Mouse (Mus musculus) CH12.LX (cell line): ENCODE measurements around the gene Samd14. TPM values are rescaled to one million over a fixed set of nuclear protein-coding genes. Genes with fewer than 3 reads are reported as not detected.

ENCODE experiments used
- DNase-seq: peaks from one replicate; pipeline ENCODE4 v3.0.0-alpha.2; 2013; ENCODE audit errors: extremely low read depth
- H3K27ac ChIP-seq: 2 replicates; pipeline ENCODE4 v1.5.1; 2012; ENCODE audit warnings: low read depth, mild to moderate bottlenecking, control low read depth, moderate library complexity; ENCODE audit not compliant: insufficient read depth
- H3K27me3 ChIP-seq: replicated peaks from 2 replicates; pipeline ENCODE3; 2012; ENCODE audit warnings: inconsistent platforms
- H3K36me3 ChIP-seq, 2 experiments: replicated peaks in 1 of 2; 2 replicates each; pipeline versions ENCODE3 to v1.6.1; 2012; ENCODE audit warnings: inconsistent platforms in 1 of 2, low read length in 1 of 2, mild to moderate bottlenecking in 1 of 2, mixed read lengths in 1 of 2, moderate library complexity in 1 of 2; ENCODE audit not compliant: control insufficient read depth in 1 of 2, insufficient read depth in 1 of 2
- H3K4me1 ChIP-seq, 2 experiments: 2 replicates each; pipeline ENCODE4 v1.6.1; 2012; ENCODE audit warnings: inconsistent platforms in 1 of 2, moderate library complexity in 1 of 2; ENCODE audit not compliant: insufficient read depth in 2 of 2, control insufficient read depth in 1 of 2
- H3K4me2 ChIP-seq: 2 replicates; pipeline ENCODE4 v1.6.1; 2012; ENCODE audit warnings: low read depth, mild to moderate bottlenecking, control low read depth; ENCODE audit not compliant: poor library complexity, insufficient read depth, severe bottlenecking
- H3K4me3 ChIP-seq, 3 experiments: fragments of 150-350 bp in 1 of 3; sonication (generic) in 1 of 3; replicated peaks in 1 of 3; 2 replicates each; pipeline versions ENCODE3 to v1.5.1; 2011 to 2012; ENCODE audit warnings: low read depth in 2 of 3, low read length in 2 of 3, mild to moderate bottlenecking in 2 of 3, moderate library complexity in 2 of 3, control low read depth in 1 of 3, improper control_type of control experiment in 1 of 3, inconsistent platforms in 1 of 3, mixed read lengths in 1 of 3; ENCODE audit not compliant: poor library complexity in 1 of 3
- H3K79me2 ChIP-seq: replicated peaks from 2 replicates; pipeline ENCODE4 v1.6.1; 2012; ENCODE audit warnings: mild to moderate bottlenecking, moderate library complexity; ENCODE audit not compliant: control insufficient read depth, poor library complexity, insufficient read depth, severe bottlenecking; ENCODE audit errors: extremely low read depth
- H3K9ac ChIP-seq: 2 replicates; pipeline ENCODE4 v1.6.1; 2012; ENCODE audit warnings: low read depth, mild to moderate bottlenecking, control low read depth, moderate library complexity; ENCODE audit not compliant: insufficient read depth
- H3K9me3 ChIP-seq: replicated peaks from 2 replicates; pipeline ENCODE3; 2012; ENCODE audit warnings: low read length, inconsistent platforms, mixed read lengths
- CHD1 ChIP-seq: IDR thresholded peaks from 2 replicates; pipeline ENCODE4 v1.6.1; 2012; ENCODE audit warnings: low read depth, low read length, improper control_type of control experiment, inconsistent platforms
- CTCF ChIP-seq, 2 experiments: IDR thresholded peaks in 1 of 2; conservative IDR thresholded peaks in 1 of 2; 2 replicates each; pipeline ENCODE4 v1.5.1; 2011 to 2012; ENCODE audit warnings: low read depth in 2 of 2, low read length in 2 of 2, improper control_type of control experiment in 1 of 2, inconsistent platforms in 1 of 2, mild to moderate bottlenecking in 1 of 2, moderate library complexity in 1 of 2
- ELF1 ChIP-seq: IDR thresholded peaks from 2 replicates; pipeline ENCODE4 v1.6.1; 2014; ENCODE audit warnings: low read depth, mild to moderate bottlenecking, inconsistent platforms, low read length, improper control_type of control experiment
- GABPA ChIP-seq: IDR thresholded peaks from 2 replicates; pipeline ENCODE4 v1.6.1; 2012; ENCODE audit warnings: low read depth, low read length, improper control_type of control experiment, inconsistent platforms; ENCODE audit not compliant: insufficient replicate concordance
- JUN ChIP-seq: IDR thresholded peaks from 2 replicates; pipeline ENCODE4 v1.6.1; 2011; ENCODE audit warnings: low read depth, mild to moderate bottlenecking, low read length, improper control_type of control experiment, moderate library complexity; ENCODE audit not compliant: insufficient read depth
- NRF1 ChIP-seq: IDR thresholded peaks from 2 replicates; pipeline ENCODE4 v1.6.1; 2014; ENCODE audit warnings: low read depth, mild to moderate bottlenecking, inconsistent platforms, low read length, improper control_type of control experiment, moderate library complexity
- RAD21 ChIP-seq: IDR thresholded peaks from 2 replicates; pipeline ENCODE4 v1.6.1; 2011; ENCODE audit warnings: low read depth, mild to moderate bottlenecking, low read length, improper control_type of control experiment, moderate library complexity
- RCOR1 ChIP-seq: conservative IDR thresholded peaks from 2 replicates; pipeline ENCODE4 v1.6.1; 2012; ENCODE audit warnings: low read depth, mild to moderate bottlenecking, inconsistent platforms, low read length, improper control_type of control experiment
- SIN3A ChIP-seq: IDR thresholded peaks from 2 replicates; pipeline ENCODE4 v1.6.1; 2012; ENCODE audit warnings: low read length, improper control_type of control experiment, inconsistent platforms
- SMC3 ChIP-seq: IDR thresholded peaks from 2 replicates; pipeline ENCODE4 v1.6.1; 2011; ENCODE audit warnings: low read depth, low read length, improper control_type of control experiment
- TBP ChIP-seq: conservative IDR thresholded peaks from 2 replicates; pipeline ENCODE4 v1.6.1; 2011; ENCODE audit warnings: low read depth, low read length, improper control_type of control experiment
- UBTF ChIP-seq: IDR thresholded peaks from 2 replicates; pipeline ENCODE4 v1.6.1; 2012; ENCODE audit warnings: low read depth, mild to moderate bottlenecking, inconsistent platforms, low read length, improper control_type of control experiment, moderate library complexity
- USF1 ChIP-seq: IDR thresholded peaks from 2 replicates; pipeline ENCODE4 v1.6.1; 2014; ENCODE audit warnings: low read depth, mild to moderate bottlenecking, inconsistent platforms, low read length, improper control_type of control experiment
- ZKSCAN1 ChIP-seq: IDR thresholded peaks from 2 replicates; pipeline ENCODE4 v1.6.1; 2012; ENCODE audit warnings: low read depth, inconsistent platforms, low read length, improper control_type of control experiment, borderline replicate concordance
- ZNF384 ChIP-seq: IDR thresholded peaks from 2 replicates; pipeline ENCODE4 v1.6.1; 2012; ENCODE audit warnings: low read depth, low read length, improper control_type of control experiment, inconsistent platforms
- dilution Hi-C: fragments of 300-500 bp; cut with MboI; formaldehyde crosslinking; loops from 2 replicates; pipeline ENCODE4 v1.14.3; 2020; ENCODE audit warnings: low sequenced_read_pairs; ENCODE audit not compliant: extremely low pct_unique_long_range_greater_than_20kb, extremely low pct_ligation_motif_present
- in situ Hi-C: fragments of 300-500 bp; cut with MboI; formaldehyde crosslinking; loops from 3 replicates; pipeline ENCODE4 v1.14.3; 2019; ENCODE audit warnings: low sequenced_read_pairs, low pct_ligation_motif_present, low pct_unique_long_range_greater_than_20kb, mixed read lengths
- polyA plus RNA-seq: library from polyadenylated mRNA; unstranded; fragments of >175 nt; gene quantifications from 2 replicates; pipeline ENCODE4 v1.2.1, GENCODE M21; 2012; ENCODE audit warnings: low read depth; ENCODE audit not compliant: insufficient read length
- total RNA-seq, 2 experiments: library from RNA; depleted of rRNA; stranded (reverse); fragments of 300-350 nt in 1 of 2; fragments of >200 nt in 1 of 2; gene quantifications; 2 replicates each; pipeline ENCODE4 v1.2.3; 2012 to 2014

Samd14 gene
- total and polyA plus RNA-seq, 3 experiments: 0.17 TPM; not detected in 2

DNA sequence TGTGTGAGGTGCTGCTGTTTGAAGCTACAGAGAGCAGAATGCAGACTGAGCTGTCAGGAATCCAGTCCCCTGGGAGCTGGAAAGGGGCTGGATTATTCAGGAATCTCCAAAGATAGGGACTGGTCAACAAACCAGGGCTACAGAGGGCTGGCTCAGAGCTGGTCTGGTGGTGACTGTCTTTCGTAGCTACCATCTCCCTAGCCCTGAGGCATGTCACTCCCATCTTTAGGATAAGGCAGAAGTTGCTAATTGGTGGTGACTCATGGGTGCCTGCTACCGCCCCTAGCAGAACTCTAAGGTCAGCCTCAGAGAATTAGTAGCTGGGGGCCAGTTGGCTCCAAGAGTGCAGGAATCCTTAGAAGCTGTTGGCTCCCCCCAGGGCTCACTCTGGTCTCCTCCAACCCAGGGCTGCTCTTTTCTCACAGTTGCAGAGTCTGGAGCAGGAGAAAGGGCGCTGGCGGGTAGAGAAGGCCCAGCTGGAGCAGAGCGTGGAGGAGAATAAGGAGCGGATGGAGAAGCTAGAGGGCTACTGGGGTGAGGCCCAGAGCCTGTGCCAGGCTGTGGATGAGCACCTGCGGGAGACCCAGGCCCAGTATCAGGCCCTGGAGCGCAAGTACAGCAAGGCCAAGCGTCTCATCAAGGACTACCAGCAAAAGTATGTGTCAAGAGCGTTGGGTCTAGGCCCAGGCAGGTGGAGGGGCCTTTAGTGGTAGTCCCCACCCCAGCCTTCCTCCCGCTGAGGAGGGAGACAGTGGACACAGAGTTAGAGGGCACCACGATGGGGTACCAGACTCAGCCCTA is 5.3 kb upstream of the Samd14 start:
- dilution Hi-C loops: no loop called here

GRCm38 (mm10) chr11:95004937-95005198 is 4.8 kb upstream of the Samd14 start:
- no peak for TF ChIP-seq RAD21
- no peak for TF ChIP-seq TBP
- no peak for TF ChIP-seq ZNF384
- no peak for TF ChIP-seq CHD1
- TF ChIP-seq NRF1: no peak
- no peak for TF ChIP-seq JUN
- TF ChIP-seq SIN3A: no peak
- no peaks in the 10 kb centered on the region for H3K79me2 ChIP-seq
- H3K4me3 ChIP-seq: no peak overlapping the region
- H3K36me3 ChIP-seq: peaks cover 25 to 56% of the 10 kb centered on the region in 2 experiments
- H3K9ac ChIP-seq: no peak overlapping the region
- in situ Hi-C loops (no loop called here), dilution Hi-C loops (no loop called here)
- H3K4me1 ChIP-seq: peaks cover 8 to 40% of the 10 kb centered on the region in 2 experiments
- no peaks in the 10 kb centered on the region for H3K9me3 ChIP-seq
- no peak for DNase-seq
- H3K27me3 ChIP-seq: peaks cover 23% of the 10 kb centered on the region
- no peak overlapping the region for H3K27ac ChIP-seq
- no peak overlapping the region for H3K4me2 ChIP-seq

More for the DNA sequence above, 5.3 kb upstream of the Samd14 start:
- peaks cover 18% of the 10 kb centered on the region for H3K27me3 ChIP-seq
- no peak for DNase-seq
- in situ Hi-C loops: no loop called here
- no peak overlapping the region for H3K4me2 ChIP-seq
- H3K36me3 ChIP-seq: peaks cover 28 to 62% of the 10 kb centered on the region in 2 experiments
- H3K9me3 ChIP-seq: no peaks in the 10 kb centered on the region
- H3K9ac ChIP-seq: no peak overlapping the region
- H3K27ac ChIP-seq: no peak overlapping the region
- no peak for TF ChIP-seq CTCF (conservative IDR thresholded peaks at IDR 0.05 in 1 of 2, IDR thresholded peaks at IDR 0.05 in 1 of 2; ENCODE audit: low read depth in 2 of 2, low read length in 2 of 2)
- TF ChIP-seq SMC3: no peak
- TF ChIP-seq ELF1: no peak
- TF ChIP-seq USF1: no peak
- no peak for TF ChIP-seq UBTF
- TF ChIP-seq RCOR1: no peak
- TF ChIP-seq GABPA: no peak
- no peak for TF ChIP-seq ZKSCAN1
- no peaks in the 10 kb centered on the region for H3K79me2 ChIP-seq
- H3K4me1 ChIP-seq: peaks cover 8 to 36% of the 10 kb centered on the region in 2 experiments
- H3K4me3 ChIP-seq: no peak overlapping the region
